Mouse (Mus musculus): Measurements from ENCODE around the gene Vps13d. TPM values are rescaled to one million over a fixed set of nuclear protein-coding genes. Genes with fewer than 3 reads are reported as not detected.

Vps13d gene
- 4.5 TPM for polyA plus RNA-seq (2017; shearing (Covaris generic))

GRCm38 (mm10) chr4:145194559-145195162 is at the start of gene Vps13d:
Gene Vps13d, minus strand, starts transcription at chr4:145195005.

Other genes with a start within 250 kb of the Vps13d start
- gene Tnfrsf1b, start 51.9 kb upstream of the Vps13d start, polyA plus RNA-seq (2017; shearing (Covaris generic)), result 565 TPM
- gene Tnfrsf8, start 120.2 kb upstream of the Vps13d start, polyA plus RNA-seq (2017; shearing (Covaris generic)), result 0.84 TPM